Mouse (Mus musculus) cerebellum, postnatal 4 days (tissue): ENCODE data around the gene Fmo2.

Experiments used
- DNase-seq, 2 experiments: peaks; one replicate each; pipeline ENCODE4 v3.0.0; 2022; ENCODE audit warnings: low spot score in 2 of 2, mixed read lengths in 1 of 2

Gene Fmo2

GRCm38 (mm10) chr1:162891980-162892451 lies 6.5 kb downstream of the Fmo2 start:
- no peak for DNase-seq

- DNase-seq, result no peak
Observed at GRCm38 (mm10) chr1:162888646-162889045, 9.9 kb downstream of the Fmo2 start.

- DNase-seq, result no peak
Observed at GRCm38 (mm10) chr1:162887644-162888043, 10.9 kb downstream of the Fmo2 start.

DNA sequence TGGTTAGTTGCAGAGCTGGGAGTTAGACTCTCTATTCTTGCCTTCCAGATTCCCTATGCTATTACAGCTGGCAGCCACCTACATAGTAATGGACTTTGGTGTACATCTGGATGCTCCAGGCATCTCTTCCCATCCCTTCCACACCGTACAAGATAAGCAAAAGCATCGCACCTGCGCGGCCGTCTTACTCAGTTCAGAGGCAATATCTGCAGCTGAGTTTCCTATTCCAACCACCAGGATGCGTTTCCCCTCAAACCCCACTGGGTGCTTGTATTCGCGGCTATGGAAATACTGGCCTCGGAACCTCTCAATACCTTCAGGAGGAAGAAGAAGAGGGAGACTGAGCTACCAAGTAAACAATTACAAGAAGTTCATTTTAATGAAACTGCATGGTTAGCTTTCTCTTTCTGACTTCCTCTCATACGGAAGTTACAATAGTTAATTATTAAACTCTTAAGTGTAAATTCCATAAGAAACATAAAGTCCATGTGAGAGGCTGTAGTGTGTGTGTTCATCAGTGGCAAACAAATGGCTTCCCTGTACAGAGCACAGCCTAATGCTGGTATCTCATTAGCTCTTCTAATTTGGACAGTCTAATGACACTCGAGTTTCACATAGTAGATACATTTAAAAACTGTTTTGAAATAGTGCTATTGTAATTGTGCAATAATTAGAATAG lies 12.2 kb downstream of the Fmo2 start:
- no peak for DNase-seq

- DNase-seq, result no peak
Observed at GRCm38 (mm10) chr1:162882681-162883080, 15.8 kb downstream of the Fmo2 start.

GRCm38 (mm10) chr1:162879595-162880369 lies 18.7 kb downstream of the Fmo2 start:
- DNase-seq, result peak in 1 of 2 experiments; percentile 24

- no peak for DNase-seq
Observed at GRCm38 (mm10) chr1:162875091-162875490, 23.4 kb downstream of the Fmo2 start.

DNA sequence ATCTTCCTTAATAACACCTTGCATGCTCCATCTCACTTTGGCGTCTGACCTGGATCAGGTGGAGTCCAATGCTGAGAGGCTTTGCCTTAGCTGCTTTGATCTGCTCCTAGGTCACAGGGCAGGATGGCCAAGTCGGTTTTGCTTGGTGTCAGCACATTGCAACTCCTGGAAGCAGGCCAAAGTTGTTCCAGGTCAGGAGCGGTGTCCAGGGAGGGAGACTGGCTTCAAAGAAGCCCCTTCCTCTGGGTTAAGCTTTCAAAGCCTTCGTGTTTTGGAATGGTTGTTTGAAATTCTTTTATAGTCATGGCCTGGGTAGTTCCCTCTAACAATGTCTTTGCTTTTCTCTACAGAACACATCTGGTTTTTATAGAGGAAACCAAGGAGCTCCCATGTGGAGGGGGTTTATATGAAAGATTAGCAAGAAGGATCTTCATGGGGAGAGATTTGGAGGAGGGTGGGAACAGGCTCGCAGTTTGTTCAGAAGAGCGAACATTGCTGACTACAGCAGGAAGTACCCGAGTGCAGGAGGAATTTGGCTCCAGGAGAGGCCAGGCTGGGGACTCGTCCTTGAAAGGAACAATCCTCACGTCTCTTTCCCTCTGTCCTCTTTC lies 26.7 kb downstream of the Fmo2 start:
- no peak for DNase-seq

DNA sequence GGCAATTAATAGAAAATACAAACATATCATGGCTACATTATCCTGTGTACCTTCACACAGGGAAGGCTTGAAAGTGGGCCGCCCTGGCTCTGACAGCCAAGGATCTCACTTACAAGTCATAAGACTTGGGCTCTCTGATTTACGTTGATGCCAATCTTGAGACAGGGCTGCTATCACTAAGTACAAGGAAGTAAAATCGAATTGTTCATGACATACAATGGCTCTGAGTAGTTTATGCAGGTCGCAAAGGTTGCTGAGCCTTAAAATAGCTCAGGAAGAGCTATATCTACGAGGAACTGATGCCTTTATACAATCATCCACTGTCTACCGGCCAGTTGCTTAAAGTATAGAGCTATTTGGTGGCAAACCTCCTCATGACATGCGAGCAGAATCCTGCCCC lies 27.5 kb downstream of the Fmo2 start:
- DNase-seq, result no peak

DNA sequence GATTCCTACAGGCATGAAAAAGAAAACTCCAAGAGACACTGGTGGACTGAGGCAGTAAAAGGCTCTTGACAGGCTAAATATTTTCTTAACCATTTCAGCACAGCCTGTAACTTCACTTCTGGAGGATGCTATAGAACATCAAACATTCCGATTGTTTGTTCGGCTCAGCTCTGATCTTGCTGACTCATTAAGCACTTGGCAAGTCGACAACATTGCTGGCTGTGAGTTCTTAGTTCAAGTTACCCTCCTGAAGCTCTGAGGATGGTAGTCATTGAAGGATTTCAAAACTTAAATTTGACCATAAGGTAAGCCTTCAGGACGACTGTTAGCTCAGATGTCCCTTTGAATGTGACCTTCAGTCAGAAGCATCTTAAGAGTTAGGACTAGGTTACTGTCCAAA lies 31.1 kb downstream of the Fmo2 start:
- DNase-seq, result no peak

DNA sequence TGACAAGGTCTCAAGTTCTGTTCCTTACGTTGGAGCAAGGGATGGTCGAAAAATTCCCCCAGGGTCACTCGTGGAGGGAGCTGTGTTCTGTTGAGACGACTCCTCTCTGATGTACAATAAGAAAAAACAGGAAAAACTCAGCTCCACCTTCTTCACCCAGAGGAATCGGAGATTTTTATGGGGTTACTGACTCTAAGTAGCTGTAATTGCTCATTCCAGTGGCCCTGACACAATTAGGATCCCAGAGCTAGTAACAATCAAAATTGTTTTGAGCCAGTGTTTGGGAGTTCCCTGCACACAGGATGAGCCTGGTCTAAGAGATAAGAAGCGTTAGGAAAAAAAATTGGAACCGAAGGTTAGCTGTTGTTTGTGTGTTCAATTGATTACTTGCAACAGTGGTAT lies 32.2 kb downstream of the Fmo2 start, which contains the start of gene Fmo1:
TSS of gene Fmo1 (minus strand) at position 331 of the 402 bp plus-strand sequence.
- DNase-seq, result no peak

DNA sequence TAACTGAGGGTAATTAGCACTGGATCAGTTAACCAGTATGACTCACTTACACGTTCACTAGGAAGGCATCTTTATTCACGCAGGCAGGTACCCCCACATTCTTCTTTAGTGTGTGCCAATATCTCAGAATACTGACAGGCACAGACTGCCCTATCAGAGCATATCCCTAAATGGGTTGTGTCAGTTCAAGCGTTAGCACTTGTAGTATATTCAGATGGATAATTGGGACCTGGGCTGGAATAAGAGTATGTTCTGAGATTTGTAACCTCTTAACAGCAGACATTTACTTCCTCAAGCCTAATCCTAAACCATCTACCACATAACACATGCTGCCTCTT lies 33.1 kb downstream of the Fmo2 start:
- DNase-seq, result no peak

DNA sequence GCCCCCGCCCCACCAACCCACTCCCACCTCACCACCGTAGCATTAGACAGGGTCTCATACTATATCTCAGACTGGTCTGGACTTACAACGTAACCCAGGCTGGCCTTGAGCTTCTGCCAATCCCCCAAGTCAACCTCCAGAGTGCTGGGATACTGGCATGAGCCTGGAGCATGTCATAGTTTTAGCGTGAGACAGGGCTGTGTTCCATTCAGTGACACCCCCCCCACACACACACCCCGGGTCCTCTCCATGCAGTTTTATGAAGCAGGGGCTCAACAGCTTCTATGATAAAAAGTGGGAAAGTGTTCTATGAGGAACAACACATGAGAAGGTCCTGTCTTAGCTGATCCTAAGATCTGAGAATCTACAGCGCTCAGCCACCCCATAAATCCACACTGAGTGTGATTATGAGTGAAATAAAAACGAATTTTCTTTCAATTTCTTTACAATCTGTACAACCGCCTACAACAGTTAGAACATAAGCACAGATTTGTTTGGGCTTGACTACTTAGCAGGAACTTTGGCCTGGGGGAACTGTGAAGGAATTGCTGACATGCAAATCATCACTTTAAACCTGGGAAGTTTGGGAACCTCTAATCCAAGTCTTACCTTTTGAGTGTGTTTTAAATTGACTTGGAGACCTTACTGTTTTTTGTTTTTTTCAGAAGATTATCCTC lies 33.6 kb downstream of the Fmo2 start:
- no peak for DNase-seq

DNA sequence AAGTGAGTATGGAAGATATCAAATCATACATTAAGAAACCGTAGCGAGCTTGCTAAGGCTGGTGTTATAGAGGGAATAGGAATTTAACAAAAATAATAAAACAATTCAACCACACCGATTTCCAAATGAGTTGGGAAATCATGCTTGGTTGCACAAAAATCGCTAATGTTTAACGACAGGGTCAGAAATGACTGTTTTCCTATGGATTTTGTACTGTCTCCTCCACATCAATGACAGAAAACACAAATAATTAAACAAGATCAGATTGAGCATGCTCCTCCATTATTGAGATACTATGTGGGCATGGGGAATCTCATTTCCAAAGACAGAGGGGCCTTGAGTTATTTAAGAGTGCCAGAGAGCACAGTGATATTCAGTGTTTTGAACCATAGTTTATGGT lies 34.2 kb downstream of the Fmo2 start:
- no peak for DNase-seq

DNA sequence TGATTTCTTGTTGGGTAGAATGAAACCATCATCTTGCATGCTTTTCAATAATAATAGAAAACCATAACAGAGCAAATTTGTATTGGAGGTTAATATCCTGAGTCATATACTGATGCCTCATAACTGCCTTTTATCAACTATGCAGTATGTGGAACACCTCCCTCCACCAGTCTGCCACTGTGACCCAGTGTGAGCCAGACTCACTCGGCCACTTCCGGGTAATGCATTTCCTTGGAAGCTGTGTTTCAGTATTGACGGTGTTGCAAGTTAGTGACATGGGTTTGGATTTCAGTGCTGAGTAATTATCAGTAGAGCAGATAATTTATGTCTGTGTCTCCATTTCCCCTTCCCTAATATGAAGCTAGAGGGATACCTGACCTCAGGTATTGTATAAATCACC lies 34.9 kb downstream of the Fmo2 start:
- DNase-seq, result no peak

- DNase-seq, result no peak
Observed at GRCm38 (mm10) chr1:162862328-162862727, 36.2 kb downstream of the Fmo2 start.

DNA sequence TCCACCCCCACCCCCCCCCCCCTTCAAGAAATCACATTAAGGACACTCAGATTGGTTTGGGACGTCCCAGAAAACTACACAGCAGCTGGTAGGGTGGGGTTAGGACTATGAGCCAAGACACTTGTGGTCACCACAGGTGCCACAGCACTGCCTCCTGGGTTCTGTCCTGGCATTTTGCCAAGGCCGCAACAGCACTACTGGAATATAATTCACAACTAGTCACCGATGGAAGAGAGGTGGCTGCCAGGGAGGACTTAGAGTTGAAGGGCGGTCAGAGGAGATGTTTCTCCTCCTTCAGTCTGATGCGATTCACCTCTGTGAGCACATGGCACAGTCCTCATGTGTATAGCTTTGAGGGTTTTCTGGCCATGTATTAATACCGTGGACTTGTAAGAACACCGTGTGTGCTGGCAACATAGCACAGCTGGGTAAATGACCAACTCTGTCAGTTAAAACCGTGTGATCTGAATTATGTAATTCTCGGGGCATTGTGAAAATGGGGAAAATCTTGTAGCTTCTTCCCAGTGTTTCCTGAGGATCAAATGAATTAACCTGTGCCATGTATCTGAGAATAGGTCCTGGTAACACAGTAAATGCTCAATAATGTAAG lies 38.4 kb downstream of the Fmo2 start:
- DNase-seq, result peak in 1 of 2 experiments; percentile 11

GRCm38 (mm10) chr1:162859545-162859976 lies 39.0 kb downstream of the Fmo2 start:
- DNase-seq, result peak in 1 of 2 experiments; percentile 9

DNA sequence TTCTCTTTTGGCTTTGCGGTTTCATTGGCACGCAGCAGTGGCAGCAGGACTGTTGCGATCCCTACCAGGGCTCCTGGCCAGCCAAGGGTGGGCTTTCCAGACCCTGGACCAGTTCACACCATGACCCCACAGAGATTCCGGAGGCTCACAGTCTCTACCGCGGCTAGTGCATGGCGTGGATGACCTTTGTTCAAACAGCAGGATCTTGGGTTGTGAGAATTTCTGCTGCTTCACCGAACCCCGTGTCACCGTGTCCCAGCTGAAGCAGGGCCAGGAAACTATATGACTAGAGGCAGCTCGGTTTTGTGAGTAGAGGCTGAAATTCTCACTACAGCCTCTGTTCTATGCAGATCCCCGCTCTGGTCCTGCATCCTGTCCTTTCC lies 39.8 kb downstream of the Fmo2 start:
- peak in 1 of 2 experiments; percentile 10 for DNase-seq

DNA sequence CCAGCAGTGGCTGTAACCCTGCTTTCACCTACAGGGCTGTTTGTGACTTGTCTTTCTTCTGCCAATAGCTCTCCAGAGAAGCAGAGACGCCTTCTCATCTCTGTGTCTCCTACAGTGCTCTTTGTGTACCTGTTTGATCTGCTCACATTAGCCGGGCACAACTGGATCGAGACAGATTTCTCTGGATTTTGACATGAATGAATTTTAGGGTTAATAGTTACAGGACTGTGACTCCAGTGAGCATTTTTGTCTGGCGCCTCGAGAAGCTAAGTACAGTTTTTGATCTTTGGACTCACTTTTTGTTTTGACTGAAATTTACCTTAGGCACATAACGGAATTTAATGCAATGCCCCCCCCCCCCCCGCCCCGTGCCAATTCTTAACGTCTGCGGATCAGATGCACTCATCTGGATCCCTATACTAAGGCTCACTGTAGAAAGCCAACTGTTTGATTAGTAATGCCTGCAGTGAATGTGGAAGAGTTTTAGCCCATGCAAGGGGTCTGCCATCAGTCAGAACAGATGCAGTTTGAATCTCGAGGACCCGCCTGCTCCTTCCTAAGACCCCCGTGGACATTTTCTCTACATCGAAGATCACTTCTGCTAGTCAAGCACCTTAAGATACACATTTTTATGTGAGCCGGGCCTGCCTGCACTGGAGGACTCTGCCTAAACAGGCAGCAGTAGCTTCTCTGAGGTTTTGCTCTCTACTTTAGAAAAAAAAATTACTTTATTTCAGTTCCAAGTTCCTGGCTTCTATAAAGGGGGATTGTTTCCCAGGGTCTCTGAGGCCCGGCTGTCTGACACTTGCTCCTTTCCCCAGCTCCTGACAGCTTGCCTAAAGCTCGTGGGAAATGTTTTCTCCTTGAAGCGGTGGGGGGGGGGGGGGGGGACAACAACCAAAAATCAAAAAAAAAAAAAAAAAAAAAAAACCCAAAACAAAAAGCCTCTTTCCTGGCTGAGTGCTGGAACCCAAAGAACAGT lies 40.5 kb downstream of the Fmo2 start:
- no peak for DNase-seq
